Mouse (Mus musculus) gastrocnemius, adult 18-20 months (tissue): ENCODE measurements at regions not wholly inside any gene's neighbourhood (a gene's known extent, or its start where the extent isn't known, plus 50 kb on each side); places are given as distances from the start of the nearest gene placed in this dataset.

Experiments
- DNase-seq: peaks from one replicate; pipeline ENCODE4 v3.0.0; 2021; ENCODE audit warnings: low spot score

- no peak for DNase-seq
Measured at GRCm38 (mm10) chr19:23044510-23045464, 96.2 kb upstream of the Klf9 start.

DNA sequence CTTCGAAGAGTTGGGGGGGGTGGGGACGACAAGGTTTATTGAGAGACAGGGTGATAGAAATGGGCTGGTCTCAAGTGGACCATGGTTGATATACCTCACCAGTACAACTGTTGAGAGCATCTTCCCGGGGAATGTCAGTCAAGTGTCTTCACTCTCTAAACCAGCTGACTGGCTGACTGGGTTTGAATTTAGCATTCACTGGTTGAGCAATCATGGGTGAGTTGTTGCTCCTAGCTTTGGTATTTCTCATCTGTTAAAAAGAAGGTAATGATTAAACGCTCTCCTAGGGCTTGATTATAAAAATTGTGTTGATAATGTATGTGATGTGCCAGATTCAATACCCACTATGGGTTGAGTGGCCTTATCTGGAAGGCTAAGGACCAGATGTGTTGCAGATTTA lies 89.6 kb upstream of the Klf9 start:
- DNase-seq, result no peak

- DNase-seq, result peak; percentile 59
Measured at GRCm38 (mm10) chr19:23054440-23054839, 86.6 kb upstream of the Klf9 start.

- DNase-seq, result peak; percentile 27
Measured at GRCm38 (mm10) chr19:23055916-23056805, 84.9 kb upstream of the Klf9 start.

DNA sequence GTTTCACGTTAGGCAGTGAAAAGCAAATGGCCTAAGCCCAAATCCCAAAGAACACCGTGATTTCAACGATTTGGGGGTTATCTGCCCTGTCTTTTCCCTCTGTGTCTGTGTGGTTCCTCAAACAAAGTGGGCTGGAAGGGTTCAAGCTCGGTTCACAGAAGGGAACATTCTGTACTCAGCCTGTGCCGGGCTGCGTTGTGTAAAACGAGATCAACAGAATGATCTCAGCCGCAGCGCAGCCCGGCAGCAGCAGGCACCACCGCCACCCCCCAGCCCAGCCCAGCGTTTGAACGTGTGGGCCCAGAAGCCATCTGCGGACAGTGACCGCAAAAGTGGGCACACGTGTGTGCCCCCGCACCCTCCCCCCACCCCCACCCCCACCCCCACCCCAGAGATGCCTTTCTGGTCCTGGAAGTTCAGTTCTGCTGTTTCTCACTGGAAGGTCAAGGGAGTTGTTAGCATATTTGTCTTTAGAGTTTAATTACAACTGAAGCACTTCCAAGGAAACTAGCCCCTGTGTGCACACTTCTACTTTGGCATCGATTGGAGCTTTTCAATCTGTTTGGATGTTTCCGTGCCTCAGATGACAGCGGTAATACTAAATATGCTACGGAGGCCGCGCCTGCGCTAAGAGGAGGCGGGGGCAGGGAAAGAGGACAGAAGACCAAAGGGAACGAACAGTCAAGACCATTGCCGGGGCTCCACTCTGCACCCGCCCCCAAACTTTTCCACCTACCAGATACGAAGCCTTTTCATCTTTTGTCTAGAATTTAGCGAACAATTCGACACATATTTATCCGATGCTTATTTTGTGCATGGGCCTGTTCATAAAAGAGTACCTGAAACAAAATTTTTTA lies 83.9 kb upstream of the Klf9 start:
- peak; percentile 94 for DNase-seq

DNA sequence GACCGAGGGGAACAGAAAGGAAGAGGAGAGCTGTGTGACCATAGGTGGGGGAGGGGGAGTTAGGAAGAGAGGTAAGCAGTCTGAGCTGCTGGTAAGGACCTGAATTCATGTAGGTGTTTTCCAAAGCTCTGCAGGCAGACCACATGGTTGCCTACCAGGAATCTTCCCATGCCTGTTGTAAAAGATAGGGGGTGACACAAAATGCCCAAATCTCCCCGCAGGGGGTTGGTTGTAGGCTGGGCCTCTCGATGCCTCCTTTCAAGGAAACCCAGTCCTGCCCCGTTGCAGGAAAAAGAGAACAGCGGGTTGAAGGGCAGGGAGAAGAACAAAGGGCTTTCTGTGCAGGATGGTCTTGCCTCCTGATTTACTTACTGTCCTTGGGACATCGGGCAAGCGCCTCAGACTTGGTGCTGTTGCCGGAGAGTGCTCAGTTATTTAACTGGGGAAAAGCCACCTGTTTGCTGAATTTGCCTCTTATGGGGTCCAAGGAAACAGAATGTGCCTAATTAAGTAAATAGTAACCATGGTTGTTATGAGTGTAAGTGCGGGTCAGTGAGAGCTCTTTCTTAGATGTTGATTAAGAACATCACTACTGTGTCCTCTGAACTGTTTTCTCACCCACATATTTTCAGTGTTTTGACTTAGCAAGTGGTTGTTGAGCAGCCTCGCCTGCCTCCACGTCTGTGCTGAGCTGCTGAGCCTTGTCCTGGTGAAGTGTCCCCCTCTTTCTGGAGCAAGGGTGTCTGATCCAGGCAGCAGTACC lies 83.1 kb upstream of the Klf9 start:
- DNase-seq, result peak; percentile 49

- DNase-seq, result no peak
Measured at GRCm38 (mm10) chr19:23058502-23058900, 82.5 kb upstream of the Klf9 start.

DNA sequence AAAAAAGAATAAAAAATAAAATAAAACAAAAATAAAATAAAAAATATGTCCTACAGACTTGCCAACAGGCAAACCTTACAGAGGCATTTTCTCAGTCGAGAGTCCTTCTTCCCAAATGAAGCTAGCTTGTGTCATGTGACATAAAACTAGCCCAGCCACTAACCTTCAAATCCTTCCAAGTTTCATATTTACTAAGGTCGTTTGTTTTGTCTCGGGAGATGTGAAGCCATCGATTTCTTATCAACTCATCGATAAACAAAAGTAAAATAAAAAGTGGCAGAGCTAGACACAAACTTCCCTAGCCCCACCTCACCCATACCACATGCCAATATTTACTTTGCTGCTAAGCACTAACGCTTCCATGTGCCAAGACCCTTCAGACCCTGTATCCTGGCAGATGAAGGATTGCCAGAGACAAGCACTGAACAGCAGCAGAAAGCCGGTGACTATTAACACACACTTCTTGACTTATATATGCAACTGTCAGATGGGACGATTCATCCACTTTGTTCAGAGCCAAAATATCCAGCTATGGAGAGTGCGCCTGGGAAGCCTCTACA lies 79.9 kb upstream of the Klf9 start:
- DNase-seq, result no peak

DNA sequence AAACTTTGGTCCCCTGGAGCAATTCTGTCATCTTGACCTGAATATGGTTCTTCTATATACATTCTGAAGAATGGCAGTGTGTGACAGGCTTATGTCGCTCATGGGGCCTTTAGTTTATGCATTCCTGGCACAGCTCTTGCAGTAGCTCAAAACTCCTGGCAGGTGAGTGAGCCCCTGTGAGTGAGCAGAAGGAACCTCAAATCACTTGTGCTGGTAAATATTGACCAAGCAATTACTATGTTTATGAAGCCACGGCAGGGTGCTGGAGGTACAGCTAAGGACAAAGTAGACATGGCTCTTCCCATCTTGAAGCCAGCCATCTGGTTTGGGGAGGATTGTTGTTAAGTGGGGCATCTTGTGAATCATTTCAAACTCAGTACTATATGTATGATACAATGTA lies 79.1 kb upstream of the Klf9 start:
- DNase-seq, result no peak

DNA sequence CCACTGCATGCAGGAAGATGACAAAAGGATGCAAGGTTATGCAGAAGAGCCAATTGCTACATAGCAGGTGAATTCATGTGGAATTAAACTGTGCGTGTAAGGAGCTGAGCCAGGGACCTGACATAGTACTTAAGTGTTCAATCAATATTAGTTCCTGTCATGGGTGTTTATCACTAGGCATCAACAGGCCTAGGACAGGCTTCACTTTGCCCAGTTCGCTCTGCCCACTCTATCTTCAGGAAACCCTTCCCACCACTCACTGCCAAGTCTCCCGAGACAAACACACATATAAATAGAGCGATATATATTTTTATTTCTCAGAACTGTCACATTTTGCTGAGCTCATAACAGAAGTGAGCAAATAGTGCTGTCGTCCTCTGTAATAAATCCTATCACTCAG lies 78.2 kb upstream of the Klf9 start:
- no peak for DNase-seq

GRCm38 (mm10) chr19:23065548-23065947 lies 75.5 kb upstream of the Klf9 start:
- DNase-seq, result peak; percentile 72

GRCm38 (mm10) chr19:23066726-23067125 lies 74.3 kb upstream of the Klf9 start:
- DNase-seq, result no peak

DNA sequence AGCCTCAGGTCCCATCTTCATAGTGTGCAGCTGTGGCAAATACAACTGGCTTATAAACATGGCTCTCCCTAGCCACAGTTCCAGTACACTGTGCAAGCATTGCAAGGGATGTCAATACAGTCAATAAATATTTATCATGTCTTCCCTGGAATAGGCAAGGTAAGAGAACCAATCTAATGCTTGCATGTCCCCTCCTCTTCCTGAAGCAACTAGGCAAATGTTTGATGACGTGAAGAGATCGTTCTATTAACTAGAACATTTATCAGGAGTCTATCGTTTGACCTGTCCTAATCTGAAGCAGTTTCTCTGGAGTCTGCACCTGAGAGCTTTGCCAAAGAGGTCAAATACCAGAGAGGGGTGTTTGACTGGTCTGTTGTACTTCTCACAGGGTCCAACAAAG lies 72.4 kb upstream of the Klf9 start:
- no peak for DNase-seq

- DNase-seq, result no peak
Measured at GRCm38 (mm10) chr19:23069656-23070055, 71.4 kb upstream of the Klf9 start.

DNA sequence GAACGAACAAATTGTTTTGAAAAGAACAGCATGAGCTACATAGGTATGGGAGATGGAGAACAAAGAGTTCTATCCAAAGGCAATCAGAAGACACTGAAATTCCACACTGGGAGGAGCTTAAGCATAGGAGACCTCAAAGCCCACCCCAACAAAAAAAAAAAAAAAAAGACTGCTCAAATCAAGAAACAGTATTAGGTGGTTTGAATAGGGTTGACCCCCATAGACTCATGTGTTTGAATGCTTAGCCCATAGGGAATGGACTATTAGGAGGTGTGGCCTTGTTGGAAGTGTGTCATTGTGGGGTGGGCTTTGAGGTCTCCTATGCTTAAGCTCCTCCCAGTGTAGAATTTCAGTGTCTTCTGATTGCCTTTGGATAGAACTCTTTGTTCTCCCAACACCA lies 70.0 kb upstream of the Klf9 start:
- DNase-seq, result no peak

- DNase-seq, result no peak
Measured at GRCm38 (mm10) chr19:23074602-23075570, 66.1 kb upstream of the Klf9 start.

DNA sequence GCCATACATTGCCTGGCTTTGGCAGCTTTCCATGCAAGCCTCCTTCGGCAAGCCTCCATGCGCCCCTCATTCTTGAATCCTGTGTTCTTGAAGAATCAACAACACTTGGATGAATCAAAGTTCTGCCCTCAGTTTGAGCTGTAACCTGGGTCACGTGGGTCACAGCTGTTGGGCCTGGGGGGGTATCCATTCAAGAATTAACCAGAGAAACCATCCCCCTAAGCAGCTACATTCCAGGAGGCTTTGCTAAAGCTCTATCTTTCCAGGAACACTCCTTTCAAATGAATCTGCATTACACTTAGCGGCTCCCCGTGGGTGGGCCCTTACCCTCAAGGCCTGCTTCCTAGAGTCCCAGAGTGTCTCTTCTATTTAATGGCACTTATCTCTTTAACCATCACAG lies 65.2 kb upstream of the Klf9 start:
- no peak for DNase-seq

DNA sequence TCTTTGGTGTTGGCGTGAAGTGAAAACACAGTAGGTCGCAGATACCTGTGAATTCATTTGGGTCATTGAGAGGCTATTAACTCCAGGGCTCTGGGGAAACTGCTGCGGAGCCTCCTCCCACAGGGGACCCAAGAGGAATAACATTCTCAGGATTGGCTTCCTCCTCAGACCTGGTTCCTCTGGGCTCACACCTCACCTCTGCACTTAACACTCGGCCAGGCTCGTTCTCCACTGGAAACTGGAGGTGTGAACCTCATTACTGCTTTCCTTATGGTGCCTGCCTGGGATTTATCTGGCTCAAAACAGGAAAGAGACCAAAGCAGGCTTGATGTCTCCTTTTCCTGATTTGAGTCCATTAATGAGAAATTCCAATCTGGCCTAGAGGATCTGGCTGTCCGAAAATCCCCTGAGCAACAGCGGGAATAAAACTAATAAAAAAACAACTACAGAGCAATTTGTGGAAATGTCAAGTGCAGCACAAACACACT lies 55.8 kb upstream of the Klf9 start:
- DNase-seq, result no peak

- no peak for DNase-seq
Measured at GRCm38 (mm10) chr19:23087575-23087974, 53.5 kb upstream of the Klf9 start.
